Mouse (Mus musculus) G1E (cell line): ENCODE measurements around the gene Drc3. TPM values are rescaled to one million over a fixed set of nuclear protein-coding genes. Genes with fewer than 3 reads are reported as not detected.

Source experiments
- ATAC-seq: 2 replicates; pipeline ENCODE4 v1.8.0; 2016; ENCODE audit warnings: mild to moderate bottlenecking; ENCODE audit not compliant: insufficient number of reproducible peaks, poor library complexity, low FRiP score, severe bottlenecking; ENCODE audit errors: extremely low read depth
- DNase-seq: peaks from one replicate; pipeline ENCODE4 v3.0.0; 2012; ENCODE audit warnings: low spot score
- H3K27me3 ChIP-seq: 2 replicates; pipeline ENCODE4 v1.6.1; 2012; ENCODE audit warnings: mild to moderate bottlenecking, low read length, inconsistent platforms; ENCODE audit not compliant: insufficient read depth
- H3K36me3 ChIP-seq: replicated peaks from 2 replicates; pipeline ENCODE3; 2012; ENCODE audit warnings: mild to moderate bottlenecking, inconsistent platforms
- H3K4me1 ChIP-seq: 2 replicates; pipeline ENCODE4 v1.6.1; 2012; ENCODE audit warnings: low read depth, low read length, inconsistent platforms, mixed read lengths; ENCODE audit not compliant: insufficient read depth
- H3K4me3 ChIP-seq: 2 replicates; pipeline ENCODE4 v1.5.1; 2012; ENCODE audit warnings: low read depth, mild to moderate bottlenecking, inconsistent platforms, low read length, moderate library complexity, mixed read lengths
- H3K9me3 ChIP-seq: replicated peaks from 2 replicates; pipeline ENCODE4 v1.6.1; 2012; ENCODE audit warnings: inconsistent platforms
- CTCF ChIP-seq: IDR thresholded peaks from 2 replicates; pipeline ENCODE4 v1.5.1; 2012; ENCODE audit warnings: low read depth, low read length, inconsistent platforms, mixed read lengths
- GATA1 ChIP-seq: IDR thresholded peaks from 2 replicates; pipeline ENCODE4 v1.6.1; 2012; ENCODE audit warnings: borderline replicate concordance, low read length, inconsistent platforms, mixed read lengths
- GATA2 ChIP-seq: IDR thresholded peaks from 2 replicates; pipeline ENCODE4 v1.6.1; 2012; ENCODE audit warnings: low read depth, low read length, inconsistent platforms, borderline replicate concordance
- POLR2AphosphoS5 ChIP-seq: IDR thresholded peaks from 2 replicates; pipeline ENCODE4 v1.6.1; 2012; ENCODE audit warnings: low read depth, low read length, inconsistent platforms; ENCODE audit not compliant: insufficient replicate concordance
- TAL1 ChIP-seq: conservative IDR thresholded peaks from 2 replicates; pipeline ENCODE4 v1.6.1; 2012; ENCODE audit warnings: low read depth, low read length, inconsistent platforms, mixed read lengths
- polyA plus RNA-seq: library from polyadenylated mRNA; stranded (reverse); fragments of >175 nt; gene quantifications from 2 replicates; pipeline ENCODE4 v1.2.3, GENCODE M21; 2012
- total RNA-seq, 2 experiments: library from RNA; stranded (forward) in 1 of 2; stranded (reverse) in 1 of 2; fragments of 200-1000 nt in 1 of 2; fragments of >200 nt in 1 of 2; fragmentation: Nextera tagmentation in 1 of 2; gene quantifications; 2 replicates each; pipeline ENCODE4 v1.2.3; 2014 to 2017

Drc3 gene
- total and polyA plus RNA-seq, 3 experiments = 0.07 to 1.4 (median 1.1) TPM

- ATAC-seq (no peak), DNase-seq (no peak)
- Histone ChIP-seq H3K4me3 (no peak overlapping the region), H3K4me1 (no peaks in the 10 kb centered on the region), H3K27me3 (peaks cover 40% of the 10 kb centered on the region), H3K36me3 (no peaks in the 10 kb centered on the region), H3K9me3 (no peaks in the 10 kb centered on the region)
- TF ChIP-seq TAL1 = no peak
- TF ChIP-seq GATA2 = no peak
- TF ChIP-seq GATA1 = no peak
- no peak for TF ChIP-seq POLR2AphosphoS5
- TF ChIP-seq CTCF = no peak
Measured at GRCm38 (mm10) chr11:60374481-60374880, 21.4 kb downstream of the Drc3 start.

GRCm38 (mm10) chr11:60383518-60383917, 30.4 kb downstream of the Drc3 start:
- Histone ChIP-seq H3K27me3 (peaks cover 28% of the 10 kb centered on the region), H3K36me3 (no peaks in the 10 kb centered on the region), H3K4me1 (no peaks in the 10 kb centered on the region), H3K9me3 (no peaks in the 10 kb centered on the region), H3K4me3 (no peak overlapping the region)
- TF ChIP-seq POLR2AphosphoS5 (no peak), CTCF (no peak), TAL1 (no peak), GATA1 (no peak), GATA2 (no peak)
- ATAC-seq = no peak
- no peak for DNase-seq

GRCm38 (mm10) chr11:60384762-60385421, 31.8 kb downstream of the Drc3 start:
- peaks cover 36% of the 10 kb centered on the region for H3K27me3 ChIP-seq
- ATAC-seq (no peak), DNase-seq (no peak)
- H3K4me3 ChIP-seq = no peak overlapping the region
- H3K4me1 ChIP-seq = no peaks in the 10 kb centered on the region
- no peaks in the 10 kb centered on the region for H3K36me3 ChIP-seq
- H3K9me3 ChIP-seq = no peaks in the 10 kb centered on the region
- no peak for TF ChIP-seq TAL1
- TF ChIP-seq GATA2 = no peak
- no peak for TF ChIP-seq GATA1
- no peak for TF ChIP-seq POLR2AphosphoS5
- no peak for TF ChIP-seq CTCF

- H3K4me3 ChIP-seq = no peak overlapping the region
- no peak for DNase-seq
- peaks cover 30% of the 10 kb centered on the region for H3K27me3 ChIP-seq
- H3K4me1 ChIP-seq = no peaks in the 10 kb centered on the region
- H3K36me3 ChIP-seq = no peaks in the 10 kb centered on the region
- no peaks in the 10 kb centered on the region for H3K9me3 ChIP-seq
- TF ChIP-seq TAL1 (no peak), POLR2AphosphoS5 (no peak), CTCF (no peak), GATA1 (no peak), GATA2 (no peak)
- no peak for ATAC-seq
Measured at GRCm38 (mm10) chr11:60385946-60386345, 32.8 kb downstream of the Drc3 start.

- H3K9me3 ChIP-seq = no peaks in the 10 kb centered on the region
- TF ChIP-seq TAL1 = no peak
- TF ChIP-seq POLR2AphosphoS5 = no peak
- no peak for TF ChIP-seq GATA2
- no peak for TF ChIP-seq CTCF
- no peak for TF ChIP-seq GATA1
- DNase-seq = no peak
- no peak overlapping the region for H3K4me3 ChIP-seq
- H3K4me1 ChIP-seq = no peaks in the 10 kb centered on the region
- H3K27me3 ChIP-seq = peaks cover 17% of the 10 kb centered on the region
- ATAC-seq = no peak
- no peaks in the 10 kb centered on the region for H3K36me3 ChIP-seq
Measured at GRCm38 (mm10) chr11:60387944-60388343, 34.8 kb downstream of the Drc3 start.

GRCm38 (mm10) chr11:60391346-60391745, 38.2 kb downstream of the Drc3 start:
- Histone ChIP-seq H3K36me3 (no peaks in the 10 kb centered on the region), H3K9me3 (no peaks in the 10 kb centered on the region), H3K4me3 (no peak overlapping the region), H3K27me3 (peaks cover 17% of the 10 kb centered on the region), H3K4me1 (no peaks in the 10 kb centered on the region)
- no peak for TF ChIP-seq CTCF
- TF ChIP-seq GATA1 = no peak
- no peak for TF ChIP-seq POLR2AphosphoS5
- TF ChIP-seq GATA2 = no peak
- TF ChIP-seq TAL1 = no peak
- ATAC-seq = no peak
- DNase-seq = no peak
